Mouse (Mus musculus): ENCODE results near the gene Gprc5a.

- no peak for TF ChIP-seq CTCF (IDR thresholded peaks at IDR 0.05; ENCODE audit: control insufficient read depth, insufficient read depth, insufficient replicate concordance, low read depth, low read length)
- TF ChIP-seq POLR2A (IDR thresholded peaks at IDR 0.05; ENCODE audit: control insufficient read depth, low read depth, low read length) = no peak
Measured at GRCm38 (mm10) chr6:135074405-135074947, 9.0 kb downstream of the Gprc5a start.

Measured in testis, adult 2 months (tissue).